ENCODE assay signal across 8 mouse cellular contexts in the genomic region with DNA sequence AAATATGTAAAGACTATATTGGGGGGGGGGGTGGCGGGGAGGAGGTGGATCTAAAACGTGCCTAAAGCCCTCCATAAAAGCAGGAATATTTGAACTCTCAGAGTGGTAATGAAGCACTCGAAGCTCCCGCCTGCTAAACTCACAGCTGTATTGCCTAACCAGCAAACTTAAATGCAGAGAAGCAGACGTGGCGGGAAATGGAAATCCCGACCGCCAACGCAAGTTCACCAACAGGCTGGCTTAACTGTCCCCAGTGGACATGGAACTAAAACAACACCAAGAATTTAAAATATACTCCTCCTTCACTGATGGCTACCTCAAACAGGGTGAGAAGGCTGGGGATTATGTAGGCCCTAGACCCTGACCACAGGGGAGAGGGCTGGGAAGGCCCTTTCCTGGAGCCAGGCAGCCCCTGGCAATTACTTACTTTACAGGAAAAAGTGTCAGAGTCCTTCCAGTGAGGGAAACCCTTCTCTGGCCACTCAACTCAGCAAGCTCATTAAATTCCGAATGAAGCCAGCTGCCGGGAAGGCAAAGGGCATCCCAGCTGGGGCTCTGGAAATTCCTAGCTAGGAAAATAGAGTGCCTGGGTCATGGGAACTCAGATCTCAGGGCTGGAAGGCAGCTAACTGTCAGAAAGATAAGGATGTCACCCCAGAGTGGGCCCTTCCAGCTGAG.
DNase-seq lines count a peak whose midpoint lies in the region; ATAC-seq lines count a peak whose summit lies in the region.

No protein-coding gene starts in this region.

- no peaks in the 10 kb centered on the region for H3K36me3 ChIP-seq in embryonic facial prominence, embryonic 15.5 days
- no peaks in the 10 kb centered on the region for H3K36me3 ChIP-seq in liver, embryonic 16.5 days (ENCODE audit: control insufficient read depth, insufficient read depth)

- no peak overlapping the region for H3K4me3 ChIP-seq in embryonic facial prominence, embryonic 15.5 days (replicated peaks)
- no peak overlapping the region for H3K4me3 ChIP-seq in liver, embryonic 16.5 days (ENCODE audit: low read depth, low read length)

- DNase-seq in embryo, embryonic 10 days (ENCODE audit: low spot score), result peak; percentile 66
- peak; percentile 74 for DNase-seq in kidney, adult 18-20 months
- DNase-seq in adrenal gland, adult 8-10 months, result no peak
- no peak for DNase-seq in Muller cell, postnatal 12 days (ENCODE audit: inconsistent ontology term)
- DNase-seq in left cerebral cortex, postnatal 4 days, result no peak

- intact Hi-C loops in left cerebral cortex, postnatal 4 days (cut with DNase I), result loop anchor here (5.0 kb wide), 1 partner anchor 97 kb away; a partner anchor contains a TSS

- ATAC-seq in embryonic facial prominence, embryonic 15.5 days (ENCODE audit: insufficient number of reproducible peaks, low FRiP score, low TSS enrichment, low read depth), result no peak
- ATAC-seq in liver, embryonic 16.5 days (ENCODE audit: low read depth), result peak; percentile 14; the same call in 1 of the 2 replicates
- no peak for ATAC-seq in inflammation-experienced regulatory T-cells, adult 6 months

- no peak overlapping the region for H3K9ac ChIP-seq in embryonic facial prominence, embryonic 15.5 days
- no peak overlapping the region for H3K9ac ChIP-seq in liver, embryonic 16.5 days (ENCODE audit: low read depth, low read length)

- H3K27me3 ChIP-seq in embryonic facial prominence, embryonic 15.5 days, result no peaks in the 10 kb centered on the region
- no peaks in the 10 kb centered on the region for H3K27me3 ChIP-seq in liver, embryonic 16.5 days (ENCODE audit: control insufficient read depth, insufficient read depth, low read depth, low read length)

- 70% methylated on average over 11 of the region's 11 CpGs for WGBS in embryonic facial prominence, embryonic 15.5 days
- WGBS in liver, embryonic 16.5 days (ENCODE audit: insufficient replicate concordance), result 59% methylated on average over 11 of the region's 11 CpGs

- no peaks in the 10 kb centered on the region for H3K9me3 ChIP-seq in embryonic facial prominence, embryonic 15.5 days (replicated peaks)
- H3K9me3 ChIP-seq in liver, embryonic 16.5 days (replicated peaks; ENCODE audit: control insufficient read depth, low read length), result no peaks in the 10 kb centered on the region

- peaks cover 4% of the 10 kb centered on the region; the same call in 1 of the 2 replicates for H3K4me1 ChIP-seq in embryonic facial prominence, embryonic 15.5 days
- peaks cover 9% of the 10 kb centered on the region for H3K4me1 ChIP-seq in liver, embryonic 16.5 days (ENCODE audit: control insufficient read depth, low read depth, low read length)

- no peak overlapping the region for H3K4me2 ChIP-seq in embryonic facial prominence, embryonic 15.5 days (replicated peaks)
- no peak overlapping the region for H3K4me2 ChIP-seq in liver, embryonic 16.5 days (ENCODE audit: low read depth, low read length)

- H3K27ac ChIP-seq in embryonic facial prominence, embryonic 15.5 days (replicated peaks), result peak overlapping the region; percentile 51
- H3K27ac ChIP-seq in liver, embryonic 16.5 days (ENCODE audit: low read length), result peak overlapping the region; percentile 72

Comparison
In these comparisons a context has a peak if more than half of its experiments do, and no peak if none do; other contexts are left out.
1. DNase-seq: peak in embryo, embryonic 10 days (single experiment) and kidney, adult 18-20 months (single experiment); none in adrenal gland, adult 8-10 months (single experiment), Muller cell, postnatal 12 days (single experiment) and left cerebral cortex, postnatal 4 days (single experiment).